Mouse (Mus musculus): ENCODE measurements around the gene Galnt14. TPM values are rescaled to one million over a fixed set of nuclear protein-coding genes. Genes with fewer than 3 reads are reported as not detected.

Gene Galnt14
- polyA plus RNA-seq, 1 experiment: 3.0 TPM

GRCm38 (mm10) chr17:73572440-73572839, 137.8 kb downstream of the Galnt14 start:
- Histone ChIP-seq H3K9me3 (replicated peaks; ENCODE audit: control insufficient read depth, insufficient read depth, low read length, poor library complexity, severe bottlenecking) (no peaks in the 10 kb centered on the region), H3K27me3 (ENCODE audit: control insufficient read depth, insufficient read depth, low read length, poor library complexity, severe bottlenecking) (no peaks in the 10 kb centered on the region)
- no peak for TF ChIP-seq CTCF (IDR thresholded peaks at IDR 0.05; ENCODE audit: low read depth, low read length)
- TF ChIP-seq EP300 (IDR thresholded peaks at IDR 0.05; ENCODE audit: insufficient read depth, low read depth, low read length): no peak
- TF ChIP-seq POLR2A (IDR thresholded peaks at IDR 0.05; ENCODE audit: insufficient read depth, low read length): no peak

DNA sequence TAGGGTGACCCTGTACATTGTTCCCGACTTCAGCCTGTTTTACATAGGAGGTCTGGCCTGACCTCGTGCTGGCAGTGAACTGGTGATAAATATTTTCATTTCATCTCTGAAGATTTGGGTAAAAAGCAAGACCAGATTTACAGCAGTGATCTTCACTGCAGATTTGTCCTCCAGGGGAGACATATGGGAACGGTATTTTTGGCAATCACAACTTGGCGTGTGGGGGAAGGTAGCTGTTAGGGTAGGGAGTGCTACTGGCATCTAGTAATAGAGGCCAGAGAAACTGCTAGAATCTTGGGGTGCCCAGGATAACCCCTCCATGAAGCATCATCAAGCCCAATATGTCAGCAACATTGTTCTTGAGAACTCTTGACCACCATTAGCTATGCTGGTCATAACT, 138.3 kb downstream of the Galnt14 start:
- Histone ChIP-seq H3K36me3 (ENCODE audit: control insufficient read depth, insufficient read depth, low read length, poor library complexity, severe bottlenecking) (no peaks in the 10 kb centered on the region), H3K4me3 (ENCODE audit: low read depth, low read length) (no peak overlapping the region), H3K27me3 (ENCODE audit: control insufficient read depth, insufficient read depth, low read length, poor library complexity, severe bottlenecking) (no peaks in the 10 kb centered on the region), H3K4me1 (ENCODE audit: control insufficient read depth, insufficient read depth, low read length) (no peaks in the 10 kb centered on the region), H3K9me3 (replicated peaks; ENCODE audit: control insufficient read depth, insufficient read depth, low read length, poor library complexity, severe bottlenecking) (no peaks in the 10 kb centered on the region), H3K27ac (ENCODE audit: insufficient read depth, low read length) (no peak overlapping the region), H3K9ac (ENCODE audit: low read depth, poor library complexity, severe bottlenecking) (no peak overlapping the region)
- TF ChIP-seq EP300 (IDR thresholded peaks at IDR 0.05; ENCODE audit: insufficient read depth, low read depth, low read length): no peak
- TF ChIP-seq POLR2A (IDR thresholded peaks at IDR 0.05; ENCODE audit: insufficient read depth, low read length): no peak
- TF ChIP-seq CTCF (IDR thresholded peaks at IDR 0.05; ENCODE audit: low read depth, low read length): no peak

More at GRCm38 (mm10) chr17:73572440-73572839, 137.8 kb downstream of the Galnt14 start:
- no peak overlapping the region for H3K9ac ChIP-seq (ENCODE audit: low read depth, poor library complexity, severe bottlenecking)
- no peak overlapping the region for H3K4me3 ChIP-seq (ENCODE audit: low read depth, low read length)
- no peaks in the 10 kb centered on the region for H3K36me3 ChIP-seq (ENCODE audit: control insufficient read depth, insufficient read depth, low read length, poor library complexity, severe bottlenecking)
- no peak overlapping the region for H3K27ac ChIP-seq (ENCODE audit: insufficient read depth, low read length)
- H3K4me1 ChIP-seq (ENCODE audit: control insufficient read depth, insufficient read depth, low read length): no peaks in the 10 kb centered on the region

DNA sequence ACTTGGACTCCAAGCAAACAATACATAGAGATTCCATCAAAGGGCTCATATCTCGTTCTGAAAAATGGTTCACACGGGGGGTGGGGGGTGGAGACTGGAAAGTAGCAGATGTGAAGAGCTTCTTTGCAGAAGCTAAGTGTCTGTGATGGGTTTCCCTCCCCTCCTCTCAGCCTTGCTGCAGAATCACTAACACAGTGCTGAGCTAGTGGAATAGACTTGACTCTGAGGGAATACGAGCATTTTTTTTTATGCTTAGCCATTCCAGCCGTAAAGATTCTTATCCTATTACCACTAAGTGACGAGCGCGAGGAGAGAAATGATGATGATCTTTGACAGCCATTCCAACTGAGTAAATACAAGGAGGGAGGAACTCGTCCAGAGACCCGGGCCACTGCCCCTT, 142.0 kb downstream of the Galnt14 start:
- Histone ChIP-seq H3K4me1 (ENCODE audit: control insufficient read depth, insufficient read depth, low read length) (no peaks in the 10 kb centered on the region), H3K9ac (ENCODE audit: low read depth, poor library complexity, severe bottlenecking) (no peak overlapping the region), H3K27ac (ENCODE audit: insufficient read depth, low read length) (no peak overlapping the region), H3K36me3 (ENCODE audit: control insufficient read depth, insufficient read depth, low read length, poor library complexity, severe bottlenecking) (no peaks in the 10 kb centered on the region), H3K9me3 (replicated peaks; ENCODE audit: control insufficient read depth, insufficient read depth, low read length, poor library complexity, severe bottlenecking) (no peaks in the 10 kb centered on the region), H3K4me3 (ENCODE audit: low read depth, low read length) (no peak overlapping the region), H3K27me3 (ENCODE audit: control insufficient read depth, insufficient read depth, low read length, poor library complexity, severe bottlenecking) (no peaks in the 10 kb centered on the region)
- no peak for TF ChIP-seq CTCF (IDR thresholded peaks at IDR 0.05; ENCODE audit: low read depth, low read length)
- no peak for TF ChIP-seq EP300 (IDR thresholded peaks at IDR 0.05; ENCODE audit: insufficient read depth, low read depth, low read length)
- no peak for TF ChIP-seq POLR2A (IDR thresholded peaks at IDR 0.05; ENCODE audit: insufficient read depth, low read length)

GRCm38 (mm10) chr17:73561149-73561548, 149.1 kb downstream of the Galnt14 start:
- Histone ChIP-seq H3K4me3 (ENCODE audit: low read depth, low read length) (no peak overlapping the region), H3K27ac (ENCODE audit: insufficient read depth, low read length) (no peak overlapping the region), H3K36me3 (ENCODE audit: control insufficient read depth, insufficient read depth, low read length, poor library complexity, severe bottlenecking) (no peaks in the 10 kb centered on the region), H3K4me1 (ENCODE audit: control insufficient read depth, insufficient read depth, low read length) (no peaks in the 10 kb centered on the region), H3K9me3 (replicated peaks; ENCODE audit: control insufficient read depth, insufficient read depth, low read length, poor library complexity, severe bottlenecking) (no peaks in the 10 kb centered on the region), H3K27me3 (ENCODE audit: control insufficient read depth, insufficient read depth, low read length, poor library complexity, severe bottlenecking) (no peaks in the 10 kb centered on the region), H3K9ac (ENCODE audit: low read depth, poor library complexity, severe bottlenecking) (no peak overlapping the region)
- TF ChIP-seq CTCF (IDR thresholded peaks at IDR 0.05; ENCODE audit: low read depth, low read length) (no peak), POLR2A (IDR thresholded peaks at IDR 0.05; ENCODE audit: insufficient read depth, low read length) (no peak)

DNA sequence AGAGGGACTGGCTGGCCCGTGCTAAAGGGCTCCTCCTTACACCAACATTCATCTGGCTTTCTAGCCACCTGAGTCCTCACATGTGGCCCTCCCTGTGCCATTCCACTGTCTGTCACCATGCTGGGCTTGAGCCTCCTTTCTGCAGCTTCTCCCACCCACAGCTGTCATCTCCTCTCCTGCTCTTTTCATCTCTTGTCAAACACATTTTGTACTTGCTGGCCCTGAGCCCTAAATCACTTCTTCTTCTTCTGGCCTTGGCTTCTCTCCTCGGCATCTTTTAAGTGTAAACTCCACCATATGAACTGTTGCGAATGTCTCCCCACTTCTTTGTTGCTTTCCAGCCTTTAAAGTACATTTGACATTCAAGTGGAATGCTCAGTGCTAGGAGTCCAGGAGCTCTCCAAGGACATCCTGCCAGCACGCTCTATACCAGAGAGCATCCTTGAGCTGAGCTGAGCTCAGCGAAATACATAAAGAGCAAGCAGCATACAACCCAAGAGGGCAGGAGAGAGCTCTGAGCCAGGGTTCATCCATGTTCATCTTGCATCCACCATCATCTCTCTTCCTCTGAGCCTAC, 150.0 kb downstream of the Galnt14 start:
- Histone ChIP-seq H3K4me3 (ENCODE audit: low read depth, low read length) (no peak overlapping the region), H3K4me1 (ENCODE audit: control insufficient read depth, insufficient read depth, low read length) (no peaks in the 10 kb centered on the region), H3K27ac (ENCODE audit: insufficient read depth, low read length) (no peak overlapping the region), H3K9me3 (replicated peaks; ENCODE audit: control insufficient read depth, insufficient read depth, low read length, poor library complexity, severe bottlenecking) (no peaks in the 10 kb centered on the region), H3K27me3 (ENCODE audit: control insufficient read depth, insufficient read depth, low read length, poor library complexity, severe bottlenecking) (no peaks in the 10 kb centered on the region), H3K9ac (ENCODE audit: low read depth, poor library complexity, severe bottlenecking) (no peak overlapping the region), H3K36me3 (ENCODE audit: control insufficient read depth, insufficient read depth, low read length, poor library complexity, severe bottlenecking) (no peaks in the 10 kb centered on the region)
- TF ChIP-seq CTCF (IDR thresholded peaks at IDR 0.05; ENCODE audit: low read depth, low read length): no peak
- no peak for TF ChIP-seq EP300 (IDR thresholded peaks at IDR 0.05; ENCODE audit: insufficient read depth, low read depth, low read length)
- TF ChIP-seq POLR2A (IDR thresholded peaks at IDR 0.05; ENCODE audit: insufficient read depth, low read length): no peak

GRCm38 (mm10) chr17:73559498-73559897, 150.8 kb downstream of the Galnt14 start:
- H3K4me3 ChIP-seq (ENCODE audit: low read depth, low read length): no peak overlapping the region
- no peaks in the 10 kb centered on the region for H3K27me3 ChIP-seq (ENCODE audit: control insufficient read depth, insufficient read depth, low read length, poor library complexity, severe bottlenecking)
- no peak overlapping the region for H3K27ac ChIP-seq (ENCODE audit: insufficient read depth, low read length)
- no peak for TF ChIP-seq POLR2A (IDR thresholded peaks at IDR 0.05; ENCODE audit: insufficient read depth, low read length)
- no peak for TF ChIP-seq EP300 (IDR thresholded peaks at IDR 0.05; ENCODE audit: insufficient read depth, low read depth, low read length)
- TF ChIP-seq CTCF (IDR thresholded peaks at IDR 0.05; ENCODE audit: low read depth, low read length): no peak
- no peak overlapping the region for H3K9ac ChIP-seq (ENCODE audit: low read depth, poor library complexity, severe bottlenecking)
- no peaks in the 10 kb centered on the region for H3K36me3 ChIP-seq (ENCODE audit: control insufficient read depth, insufficient read depth, low read length, poor library complexity, severe bottlenecking)
- H3K9me3 ChIP-seq (replicated peaks; ENCODE audit: control insufficient read depth, insufficient read depth, low read length, poor library complexity, severe bottlenecking): no peaks in the 10 kb centered on the region
- H3K4me1 ChIP-seq (ENCODE audit: control insufficient read depth, insufficient read depth, low read length): no peaks in the 10 kb centered on the region
